In genomic region chr7:28801901-28802670, GRCm38 (mm10) we compare ENCODE assay signal across 8 mouse cellular contexts. TPM values are rescaled to one million over a fixed set of nuclear protein-coding genes. Genes with fewer than 3 reads are reported as not detected.
A peak's percentile ranks its signal among the peaks of the same experiment; 100 is the strongest.
DNase-seq lines count a peak whose midpoint lies in the region; ATAC-seq and TF ChIP-seq lines count a peak whose summit lies in the region.
"Had no signal": no experiment of that assay in that cellular context is flagged by ENCODE, and none has a peak within 500 bp of the region (broad histone marks: within the 10 kb centered on the region; RNA-seq: fewer than 3 reads in every experiment).

No protein-coding gene starts in this region.

- peaks cover 17% of the 10 kb centered on the region for H3K36me3 ChIP-seq in ES-E14 (ENCODE audit: control insufficient read depth, insufficient read depth, low read length, poor library complexity, severe bottlenecking)
- no peaks in the 10 kb centered on the region for H3K36me3 ChIP-seq in heart, embryonic 12.5 days
- no peaks in the 10 kb centered on the region for H3K36me3 ChIP-seq in midbrain, embryonic 12.5 days

- no peak for DNase-seq in ES-E14 (ENCODE audit: low read depth, low spot score)
- DNase-seq in kidney, postnatal 10 days, result peak; percentile 82
- no peak for DNase-seq in frontal cortex, postnatal 14 days (ENCODE audit: low spot score in 2 of 2)

- H3K27me3 ChIP-seq in heart, embryonic 12.5 days (replicated peaks), result no peaks in the 10 kb centered on the region
- H3K27me3 ChIP-seq in midbrain, embryonic 12.5 days, result peaks cover 3% of the 10 kb centered on the region; the same call in 1 of the 2 replicates

- H3K4me2 ChIP-seq in heart, embryonic 12.5 days, result peak overlapping the region; percentile 28
- no peak overlapping the region for H3K4me2 ChIP-seq in midbrain, embryonic 12.5 days (replicated peaks)

- peaks cover 19 to 20% of the 10 kb centered on the region in 2 experiments for H3K4me1 ChIP-seq in ES-E14 (ENCODE audit: control insufficient read depth in 2 of 2, insufficient read depth in 2 of 2, low read length in 2 of 2, poor library complexity in 1 of 2)
- H3K4me1 ChIP-seq in cortical plate, adult 2 months (ENCODE audit: control insufficient read depth, insufficient read depth, low read length), result peaks cover 7% of the 10 kb centered on the region
- H3K4me1 ChIP-seq in heart, embryonic 12.5 days (replicated peaks), result peaks cover 31% of the 10 kb centered on the region
- peaks cover 23% of the 10 kb centered on the region for H3K4me1 ChIP-seq in midbrain, embryonic 12.5 days

- peak; percentile 33; the same call in 1 of the 2 replicates for ATAC-seq in heart, embryonic 12.5 days (ENCODE audit: insufficient number of reproducible peaks, low FRiP score)
- ATAC-seq in midbrain, embryonic 12.5 days (ENCODE audit: low FRiP score, low read depth), result no peak
- ATAC-seq in megakaryocyte progenitor cell, adult 5-6 weeks (replicated peaks; ENCODE audit: poor library complexity), result no peak

- H3K9me3 ChIP-seq in ES-E14 (ENCODE audit: control insufficient read depth, insufficient read depth, low read depth, low read length), result no peaks in the 10 kb centered on the region
- no peaks in the 10 kb centered on the region for H3K9me3 ChIP-seq in heart, embryonic 12.5 days (replicated peaks)
- no peaks in the 10 kb centered on the region for H3K9me3 ChIP-seq in midbrain, embryonic 12.5 days

- TF ChIP-seq CTCF in cortical plate, adult 2 months (IDR thresholded peaks at IDR 0.05; ENCODE audit: extremely low read depth, insufficient read depth, low read length), result no peak

- no peak for TF ChIP-seq POLR2A in cortical plate, adult 2 months (IDR thresholded peaks at IDR 0.05; ENCODE audit: extremely low read depth, insufficient read depth, low read length)

- in situ Hi-C loops in ES-E14 (cut with MboI; ENCODE audit: low sequenced_read_pairs in 2 of 2, unreplicated experiment in 2 of 2), result no loop called here

- WGBS in heart, embryonic 12.5 days, result 30% methylated on average over 10 of the region's 10 CpGs
- 35% methylated on average over 10 of the region's 10 CpGs for WGBS in midbrain, embryonic 12.5 days

- peak overlapping the region; percentile 25 to 37 for H3K4me3 ChIP-seq in ES-E14 (ENCODE audit: insufficient read depth in 1 of 2, low read depth in 1 of 2, low read length in 2 of 2, poor library complexity in 1 of 2, severe bottlenecking in 1 of 2)
- no peak overlapping the region for H3K4me3 ChIP-seq in cortical plate, adult 2 months (ENCODE audit: insufficient read depth, low read length)
- H3K4me3 ChIP-seq in heart, embryonic 12.5 days, result no peak overlapping the region
- no peak overlapping the region for H3K4me3 ChIP-seq in midbrain, embryonic 12.5 days
- H3K4me3 ChIP-seq: erythroblast, embryonic 14.5 days had no signal

- peak overlapping the region; percentile 71 for H3K9ac ChIP-seq in ES-E14 (ENCODE audit: insufficient read depth, low read depth, low read length, poor library complexity, severe bottlenecking)
- H3K9ac ChIP-seq in heart, embryonic 12.5 days, result peak overlapping the region; percentile 44; the same call in 1 of the 2 replicates
- H3K9ac ChIP-seq in midbrain, embryonic 12.5 days (replicated peaks), result no peak overlapping the region

- H3K27ac ChIP-seq in ES-E14 (ENCODE audit: insufficient read depth, low read depth, low read length, poor library complexity, severe bottlenecking), result peak overlapping the region; percentile 77
- 0 out of 2 replicates have a peak overlapping the region, but pooled peaks have one; percentile 35 for H3K27ac ChIP-seq in cortical plate, adult 2 months (ENCODE audit: insufficient read depth, low read length)
- peak overlapping the region; percentile 87 for H3K27ac ChIP-seq in heart, embryonic 12.5 days (ENCODE audit: poor library complexity, severe bottlenecking)
- 0 out of 2 replicates have a peak overlapping the region, but pooled peaks have one; percentile 20 for H3K27ac ChIP-seq in midbrain, embryonic 12.5 days (replicated peaks)

TF ChIP-seq in ES-E14, 5 proteins besides CTCF, POLR2A, EP300 and RAD21:
- TF ChIP-seq HCFC1 (IDR thresholded peaks at IDR 0.05; ENCODE audit: borderline replicate concordance, insufficient read depth, low read length) (peak; percentile 39; the same call in 1 of the 2 replicates), MAFK (IDR thresholded peaks at IDR 0.05; ENCODE audit: insufficient read depth, low read depth, low read length) (no peak)

RNA-seq across cellular contexts. Expression of gene Hnrnpl, which starts 6.3 kb away (rescaled TPM):
- total RNA-seq in ES-E14 (2012; rRNA removed), result 464 and 530 TPM in 2 replicates
- polyA plus RNA-seq in cortical plate, adult 2 months (2012; rRNA removed), result 350 and 362 TPM in 2 replicates
- polyA plus RNA-seq in heart, embryonic 12.5 days (2016; fragmentation: Nextera tagmentation; extraction: Ambion mirVana), result 218 and 232 TPM in 2 replicates
- polyA plus RNA-seq in midbrain, embryonic 12.5 days (2016; fragmentation: Nextera tagmentation; extraction: Ambion mirVana), result 323 and 357 TPM in 2 replicates
- 419 and 433 TPM in 2 replicates for total RNA-seq in megakaryocyte progenitor cell, adult 5-6 weeks (2015)
- 342 and 343 TPM in 2 replicates for total RNA-seq in megakaryocyte progenitor cell, adult 5-6 weeks (2017)

RNA-seq across cellular contexts. Expression of gene Rinl, which starts 13.3 kb away (rescaled TPM):
- total RNA-seq in ES-E14 (2012; rRNA removed), result 17.2 and 18.9 TPM in 2 replicates
- 2.3 and 2.4 TPM in 2 replicates for polyA plus RNA-seq in cortical plate, adult 2 months (2012; rRNA removed)
- 2.7 and 2.8 TPM in 2 replicates for polyA plus RNA-seq in heart, embryonic 12.5 days (2016; fragmentation: Nextera tagmentation; extraction: Ambion mirVana)
- 1.7 and 2.8 TPM in 2 replicates for polyA plus RNA-seq in midbrain, embryonic 12.5 days (2016; fragmentation: Nextera tagmentation; extraction: Ambion mirVana)
- total RNA-seq in megakaryocyte progenitor cell, adult 5-6 weeks (2015), result 47.6 and 48.3 TPM in 2 replicates
- 53.9 and 56.3 TPM in 2 replicates for total RNA-seq in megakaryocyte progenitor cell, adult 5-6 weeks (2017)

RNA-seq across cellular contexts. Expression of gene Ech1, which starts 22.9 kb away (rescaled TPM):
- total RNA-seq in ES-E14 (2012; rRNA removed), result 64.1 and 75.6 TPM in 2 replicates
- 90.4 and 92.9 TPM in 2 replicates for polyA plus RNA-seq in cortical plate, adult 2 months (2012; rRNA removed)
- 137 and 142 TPM in 2 replicates for polyA plus RNA-seq in heart, embryonic 12.5 days (2016; fragmentation: Nextera tagmentation; extraction: Ambion mirVana)
- polyA plus RNA-seq in midbrain, embryonic 12.5 days (2016; fragmentation: Nextera tagmentation; extraction: Ambion mirVana), result 71.4 and 77.2 TPM in 2 replicates
- 139 and 180 TPM in 2 replicates for total RNA-seq in megakaryocyte progenitor cell, adult 5-6 weeks (2015)
- total RNA-seq in megakaryocyte progenitor cell, adult 5-6 weeks (2017), result 93.3 and 110 TPM in 2 replicates

RNA-seq across cellular contexts. Expression of gene Lgals4, which starts 31.6 kb away (rescaled TPM):
- total RNA-seq in ES-E14 (2012; rRNA removed), result 5.5 and 9.6 TPM in 2 replicates
- polyA plus RNA-seq in cortical plate, adult 2 months (2012; rRNA removed), result 8.2 and 9.5 TPM in 2 replicates
- polyA plus RNA-seq in heart, embryonic 12.5 days (2016; fragmentation: Nextera tagmentation; extraction: Ambion mirVana), result 4.2 and 4.4 TPM in 2 replicates
- 3.2 and 3.5 TPM in 2 replicates for polyA plus RNA-seq in midbrain, embryonic 12.5 days (2016; fragmentation: Nextera tagmentation; extraction: Ambion mirVana)
- 16.1 and 22.9 TPM in 2 replicates for total RNA-seq in megakaryocyte progenitor cell, adult 5-6 weeks (2015)
- total RNA-seq in megakaryocyte progenitor cell, adult 5-6 weeks (2017), result 4.3 and 7.0 TPM in 2 replicates

RNA-seq across cellular contexts. Expression of gene Nfkbib, which starts 34.8 kb away (rescaled TPM):
- total RNA-seq in ES-E14 (2012; rRNA removed), result 17.7 and 20.1 TPM in 2 replicates
- 34.0 and 36.4 TPM in 2 replicates for polyA plus RNA-seq in cortical plate, adult 2 months (2012; rRNA removed)
- polyA plus RNA-seq in heart, embryonic 12.5 days (2016; fragmentation: Nextera tagmentation; extraction: Ambion mirVana), result 30.0 and 32.1 TPM in 2 replicates
- polyA plus RNA-seq in midbrain, embryonic 12.5 days (2016; fragmentation: Nextera tagmentation; extraction: Ambion mirVana), result 38.6 and 44.5 TPM in 2 replicates
- 14.7 and 18.4 TPM in 2 replicates for total RNA-seq in megakaryocyte progenitor cell, adult 5-6 weeks (2015)
- 12.3 and 15.7 TPM in 2 replicates for total RNA-seq in megakaryocyte progenitor cell, adult 5-6 weeks (2017)

Comparison
In these comparisons a context has a peak if more than half of its experiments do, and no peak if none do; other contexts are left out.
1. H3K27ac ChIP-seq: peak in every context shown above with its lines; median percentile 87 in heart, embryonic 12.5 days; 77 in ES-E14; 35 in cortical plate, adult 2 months; 20 in midbrain, embryonic 12.5 days.
2. H3K4me3 ChIP-seq: peak in ES-E14 (2 of 2); none in cortical plate, adult 2 months (single experiment), heart, embryonic 12.5 days (single experiment) and midbrain, embryonic 12.5 days (single experiment).